Mouse (Mus musculus) fibroblast of lung, adult 2 months (primary cell): ENCODE results near the gene Nnmt.

Experiments
- DNase-seq: peaks from one replicate; pipeline ENCODE4 v3.0.0-alpha.2; 2011; ENCODE audit warnings: low read depth

Nnmt gene

DNA sequence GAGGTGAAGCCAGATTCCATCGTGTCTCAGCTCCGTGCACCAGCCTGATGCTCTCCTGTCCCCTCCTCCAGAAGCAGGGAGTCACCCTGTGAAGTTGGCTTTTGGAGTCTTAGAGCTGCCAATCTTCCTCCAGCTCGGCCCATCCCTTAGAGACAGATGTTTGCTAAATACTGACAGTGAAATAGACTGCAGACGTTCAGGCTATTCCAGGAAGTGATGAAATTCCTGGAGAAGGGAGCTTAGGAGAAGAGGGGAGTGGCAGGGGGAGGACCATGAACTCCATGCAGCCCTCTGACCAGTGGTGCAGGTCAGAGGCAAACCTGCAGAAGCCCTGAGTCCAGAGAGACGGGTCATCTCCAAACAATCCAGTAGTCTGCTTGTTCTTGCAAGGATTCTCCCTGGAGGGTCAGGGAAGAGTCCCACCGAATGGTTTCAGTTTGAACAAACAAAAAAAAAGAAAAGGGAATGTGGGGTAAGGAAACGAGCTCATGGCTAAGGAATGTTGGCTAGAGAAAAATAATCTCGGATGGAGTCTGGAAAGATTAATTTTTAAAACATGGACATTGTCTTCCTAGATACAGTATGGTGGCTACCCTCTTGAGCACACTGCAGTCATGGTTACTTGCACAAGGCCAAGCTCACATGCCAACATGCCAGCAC lies at the start of gene Nnmt:
Nnmt (minus strand) TSS at position 215 of the 660 bp plus-strand sequence.
- no peak for DNase-seq

- DNase-seq = no peak
These were observed 49.8 kb upstream of the Nnmt start for GRCm38 (mm10) chr9:48654730-48655129.

DNA sequence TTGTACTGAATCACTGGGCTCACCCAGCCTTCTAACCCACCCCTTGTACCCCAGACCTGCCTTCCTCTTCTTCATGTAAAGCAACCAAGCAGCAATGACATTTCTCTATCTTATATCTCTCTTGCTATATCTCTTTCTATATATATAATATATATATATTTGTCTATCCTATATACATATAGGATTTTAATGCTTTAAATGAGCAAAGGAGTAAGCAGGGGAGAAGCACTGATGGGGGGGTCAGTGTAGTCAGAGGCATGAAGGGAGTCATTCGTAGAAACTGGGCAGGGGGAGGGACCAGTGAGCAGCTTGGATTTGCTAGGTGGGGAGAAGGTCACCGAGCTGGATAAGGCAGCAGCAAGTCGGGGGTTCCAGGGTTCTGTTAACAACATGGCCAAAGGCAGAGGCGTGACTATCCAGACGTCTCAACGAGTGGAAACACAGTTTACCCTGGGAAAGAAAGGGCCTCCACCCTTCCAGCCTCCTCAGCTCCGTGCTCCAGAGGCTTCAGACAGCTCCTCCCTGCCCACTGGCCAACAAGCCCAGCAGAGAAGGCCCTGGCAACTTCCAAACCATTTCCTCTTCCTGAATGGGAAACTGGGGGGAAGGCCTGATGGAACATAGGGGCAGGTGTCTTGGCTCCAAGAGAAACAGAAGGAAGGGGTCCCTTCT lies 48.6 kb upstream of the Nnmt start:
- no peak for DNase-seq

DNA sequence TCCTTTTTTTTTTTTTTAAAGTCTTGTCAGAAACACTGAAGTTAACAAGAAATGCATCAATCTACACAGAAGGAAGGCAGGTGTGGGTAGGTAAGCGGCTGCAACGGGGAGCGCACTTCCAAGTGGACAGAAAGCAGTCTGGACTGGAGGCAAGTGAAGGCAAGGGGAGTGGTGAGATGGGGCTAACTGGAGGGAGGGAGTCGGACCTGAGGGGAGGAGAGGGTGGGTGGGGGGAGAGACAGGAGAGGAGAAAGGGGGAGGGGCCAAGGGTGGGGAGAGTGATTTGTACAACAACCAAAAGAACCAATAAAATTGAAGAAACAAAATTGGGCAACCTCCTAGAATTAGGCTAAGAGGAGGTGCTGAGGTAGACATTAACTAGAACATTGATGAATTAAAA lies 47.1 kb upstream of the Nnmt start:
- no peak for DNase-seq

GRCm38 (mm10) chr9:48650846-48651245 lies 45.9 kb upstream of the Nnmt start:
- no peak for DNase-seq

GRCm38 (mm10) chr9:48649851-48650685 lies 45.1 kb upstream of the Nnmt start:
- no peak for DNase-seq

GRCm38 (mm10) chr9:48649098-48649766 lies 44.3 kb upstream of the Nnmt start:
- no peak for DNase-seq

DNA sequence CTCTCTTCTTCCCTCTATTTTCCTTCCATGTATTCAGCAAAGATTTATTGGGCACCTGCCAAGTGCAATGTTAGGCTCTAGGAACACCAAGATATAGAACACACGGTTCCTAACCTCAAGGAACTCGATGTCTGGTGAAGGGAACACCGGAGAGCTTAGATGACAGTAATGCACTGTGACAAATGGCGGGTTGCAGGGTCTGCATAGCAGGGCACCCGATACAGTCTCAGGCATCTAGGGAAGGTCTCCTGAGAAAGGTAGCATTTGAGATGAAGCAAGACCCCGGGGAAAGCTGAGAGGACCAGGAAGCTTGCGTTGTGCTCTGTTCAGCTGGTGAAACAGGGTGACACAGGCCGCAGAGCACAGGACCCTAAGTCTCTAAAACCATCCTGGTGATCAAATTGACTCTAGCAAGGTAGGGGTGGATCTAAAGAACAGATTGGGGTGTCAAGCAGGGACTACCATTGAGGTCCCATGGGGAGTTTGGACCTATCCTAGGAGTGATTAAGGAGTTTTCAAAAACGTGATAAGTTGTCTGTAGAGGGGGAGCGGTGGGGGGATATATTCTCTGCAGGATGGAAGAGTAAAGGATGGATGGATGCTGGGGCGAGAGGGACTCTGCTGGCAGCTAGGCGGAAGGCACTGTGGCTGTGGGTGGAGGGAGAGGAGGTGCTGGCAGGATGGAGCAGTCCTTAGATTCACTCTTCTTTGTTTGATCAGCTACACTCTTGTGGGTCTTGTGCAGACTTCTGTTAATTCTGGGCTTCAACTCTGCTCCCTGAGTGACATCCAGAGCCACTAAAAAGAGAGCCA lies 43.5 kb upstream of the Nnmt start:
- DNase-seq = no peak

- no peak for DNase-seq
These were observed 42.8 kb upstream of the Nnmt start for GRCm38 (mm10) chr9:48647648-48648284.

DNA sequence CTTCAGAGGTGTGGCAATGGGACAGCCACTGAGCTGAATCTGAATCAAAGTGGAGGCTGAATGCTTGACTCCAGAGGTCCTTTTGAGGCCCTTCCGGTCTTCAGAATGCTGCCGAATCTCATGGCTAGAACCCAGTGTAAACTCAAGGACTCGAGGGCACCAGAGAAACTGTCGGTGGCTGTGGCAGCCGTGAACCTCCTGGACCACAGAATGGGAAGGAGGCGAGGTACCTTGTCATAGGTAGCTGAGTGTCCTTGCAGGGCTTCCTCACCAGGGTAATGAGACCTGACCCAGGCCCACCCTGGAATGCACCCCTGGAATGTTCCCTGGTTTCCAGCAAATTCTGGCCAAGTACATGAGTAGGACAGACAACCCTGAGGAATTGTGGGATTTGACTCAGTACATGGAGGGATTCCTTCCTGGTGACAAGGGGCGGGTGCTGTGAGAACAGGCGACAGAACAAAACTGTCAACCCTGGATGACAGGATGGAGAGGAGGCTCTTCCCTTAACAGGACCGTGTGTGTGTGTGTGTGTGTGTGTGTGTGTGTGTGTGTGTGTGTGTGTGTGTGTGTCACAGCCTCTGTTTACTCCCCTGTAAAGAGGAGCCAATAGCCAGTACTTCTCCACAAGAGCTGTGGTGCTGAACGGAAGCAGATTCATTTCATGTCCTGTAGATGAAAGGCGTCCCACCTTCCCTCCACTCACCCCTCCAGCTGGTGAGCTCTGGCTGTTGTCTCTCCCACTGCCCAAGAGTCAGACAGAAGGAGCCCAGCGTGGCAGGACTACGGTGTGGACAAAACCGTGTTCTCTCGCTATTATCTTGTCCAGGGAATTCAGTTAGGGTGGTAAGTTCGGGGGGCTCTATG lies 42.1 kb upstream of the Nnmt start:
- DNase-seq = no peak

GRCm38 (mm10) chr9:48646251-48646650 lies 41.3 kb upstream of the Nnmt start:
- DNase-seq = peak; percentile 28

DNA sequence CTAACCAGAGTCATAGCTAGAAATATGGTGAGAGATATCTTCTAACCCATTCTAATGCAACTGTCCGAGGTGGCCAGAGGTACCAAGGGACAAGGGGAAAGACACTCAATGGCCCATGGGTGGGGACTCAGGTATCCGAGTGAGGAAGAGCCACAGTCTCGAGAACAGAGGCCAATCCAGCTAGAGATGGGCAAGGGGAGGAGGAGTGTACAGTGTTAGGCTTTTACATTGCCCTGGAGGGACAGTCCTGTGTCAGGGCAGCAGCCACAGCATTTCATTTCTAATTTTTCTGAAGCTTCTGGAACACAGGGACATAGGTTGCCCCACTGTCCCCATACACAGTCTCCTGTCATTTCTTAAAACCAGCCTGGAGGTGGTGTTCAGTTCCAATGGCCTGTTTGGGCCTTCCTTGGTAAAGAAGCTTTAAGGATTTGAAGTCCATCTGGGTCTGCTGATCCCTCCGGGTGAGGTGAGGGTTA lies 40.7 kb upstream of the Nnmt start:
- DNase-seq = no peak

DNA sequence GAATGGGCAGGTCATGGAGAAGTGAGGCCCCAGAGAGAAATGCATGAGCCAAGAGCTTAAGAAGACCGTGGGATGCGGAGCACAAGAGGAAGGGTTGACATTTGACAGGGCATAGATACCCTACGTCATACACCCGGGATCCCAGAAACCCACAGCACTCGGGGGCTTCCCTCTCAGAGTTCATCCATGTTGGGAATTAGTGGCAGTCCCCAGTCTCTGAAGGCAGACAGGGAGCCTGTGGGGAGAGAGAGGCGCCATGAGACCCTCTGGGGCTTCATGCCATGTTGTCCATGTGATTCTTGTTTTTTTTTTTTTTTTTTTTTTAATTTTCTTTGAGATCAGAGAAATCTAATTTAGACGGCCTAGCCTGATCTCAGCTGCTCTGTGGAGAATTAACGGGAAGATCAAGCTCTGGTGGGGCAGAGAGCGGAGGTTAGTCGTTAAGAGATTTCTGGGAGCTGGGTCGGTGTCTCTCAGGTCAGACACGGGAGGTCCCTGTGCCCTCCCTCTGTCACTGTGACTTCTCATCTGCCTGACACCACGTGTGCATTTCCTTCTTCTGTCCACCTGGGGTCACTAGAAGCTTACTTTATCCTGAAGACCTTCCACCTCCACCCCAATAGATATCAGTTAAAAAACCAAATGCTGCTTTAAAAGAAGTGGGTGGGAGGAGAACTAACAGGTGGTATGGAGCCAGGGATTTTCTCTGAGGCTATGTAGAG lies 40.1 kb upstream of the Nnmt start:
- peak; percentile 3 for DNase-seq

GRCm38 (mm10) chr9:48644376-48644775 lies 39.4 kb upstream of the Nnmt start:
- DNase-seq = no peak

DNA sequence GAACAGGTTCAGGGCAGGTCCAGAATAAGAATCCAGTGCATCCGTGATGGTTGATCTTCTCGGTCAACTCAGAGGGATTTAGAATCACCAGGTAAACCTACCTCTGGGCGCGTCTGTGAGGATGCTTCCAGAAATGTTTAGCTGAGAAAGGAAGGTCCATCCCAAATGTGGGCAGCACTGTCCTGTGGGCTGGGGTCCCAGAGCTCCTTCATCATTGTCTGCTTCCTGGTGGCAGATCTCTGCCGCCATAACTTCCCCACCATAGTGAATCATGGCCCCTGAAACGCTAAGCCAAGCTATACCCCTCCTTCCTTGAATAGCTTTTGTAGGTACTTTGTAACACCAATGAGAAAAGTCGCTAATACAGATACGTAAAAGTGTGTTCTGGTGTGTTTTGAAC lies 36.7 kb upstream of the Nnmt start:
- no peak for DNase-seq

GRCm38 (mm10) chr9:48640881-48641280 lies 35.9 kb upstream of the Nnmt start:
- no peak for DNase-seq

GRCm38 (mm10) chr9:48638176-48638803 lies 33.3 kb upstream of the Nnmt start:
- no peak for DNase-seq

GRCm38 (mm10) chr9:48637161-48637560 lies 32.2 kb upstream of the Nnmt start:
- no peak for DNase-seq
